Mouse (Mus musculus): ENCODE data around the gene Scube1.

Scube1 gene

DNA sequence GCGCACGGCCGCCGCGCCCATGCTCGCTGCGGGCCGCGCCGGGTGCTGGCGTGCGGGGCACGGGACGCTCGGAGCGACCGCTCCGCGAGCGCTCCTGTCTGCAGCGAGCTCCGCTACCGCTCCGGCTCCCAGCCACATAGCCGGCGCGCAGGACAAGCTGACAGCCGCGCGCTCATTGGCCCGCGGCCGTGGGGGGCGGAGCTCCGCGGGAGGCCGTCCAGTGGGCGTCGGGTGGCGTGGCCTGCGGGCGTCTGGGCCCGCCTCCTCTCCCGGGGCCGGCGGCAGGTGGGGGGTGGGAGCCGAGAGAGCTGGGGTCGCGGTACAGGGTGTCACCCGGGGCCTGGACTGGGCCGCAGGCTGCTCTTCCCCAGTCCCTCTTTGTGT, at the start of gene Scube1:
TSS of gene Scube1 (minus strand) at position 136 of the 384 bp plus-strand sequence.
- in situ Hi-C loops (cut with MboI; ENCODE audit: low pct_unique_long_range_greater_than_20kb in 1 of 2, low sequenced_read_pairs in 2 of 2, unreplicated experiment in 1 of 2): loop anchor here in 1 of 2 experiments (10.0 kb wide), 1 partner anchor 90 kb away; no protein-coding TSS in a partner anchor

GRCm38 (mm10) chr15:83772953-83773352, 48.1 kb upstream of the Scube1 start:
- in situ Hi-C loops (cut with MboI; ENCODE audit: low pct_unique_long_range_greater_than_20kb in 1 of 2, low sequenced_read_pairs in 2 of 2, unreplicated experiment in 1 of 2): loop anchor here in 1 of 2 experiments (25.0 kb wide), 1 partner anchor 289 kb away; the partner anchor contains the start of gene Efcab6

GRCm38 (mm10) chr15:83772460-83772859, 47.6 kb upstream of the Scube1 start:
- in situ Hi-C loops (cut with MboI; ENCODE audit: low pct_unique_long_range_greater_than_20kb in 1 of 2, low sequenced_read_pairs in 2 of 2, unreplicated experiment in 1 of 2): loop anchor here in 1 of 2 experiments (25.0 kb wide), 1 partner anchor 290 kb away; the partner anchor contains the start of gene Efcab6

DNA sequence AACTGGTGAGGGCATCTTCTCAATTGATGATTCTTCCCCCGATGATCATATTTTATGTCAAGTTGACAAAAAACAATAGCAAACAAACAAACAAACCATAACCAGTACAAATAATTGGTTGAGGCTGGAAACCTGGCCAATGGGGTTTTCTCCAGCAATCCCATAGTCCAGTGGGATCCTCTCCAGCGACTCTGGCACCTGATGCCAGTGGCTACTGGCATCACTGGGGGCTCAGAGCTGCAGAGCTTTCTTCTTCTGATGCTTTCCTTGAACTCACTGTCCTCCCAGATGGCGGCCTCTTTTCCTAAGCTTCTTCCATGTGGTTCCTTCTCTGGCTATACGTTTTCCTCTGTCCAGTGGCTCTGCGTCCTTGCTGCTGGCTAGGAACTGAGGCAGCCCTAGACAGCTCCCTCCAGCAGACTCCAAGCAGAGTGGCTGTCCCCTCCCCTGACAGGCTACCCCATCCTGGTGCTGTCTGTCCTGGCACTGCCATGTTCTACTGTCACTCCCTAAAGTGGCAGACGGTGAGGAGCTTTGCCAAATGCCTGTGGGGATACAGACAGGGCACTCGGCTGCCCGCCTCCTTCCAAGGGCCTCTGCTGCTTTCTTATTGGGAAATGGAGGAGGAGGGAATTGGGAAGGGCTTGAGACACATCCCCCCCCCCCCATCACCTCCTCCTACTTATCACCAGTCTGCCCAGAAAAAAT, 46.7 kb upstream of the Scube1 start:
- in situ Hi-C loops (cut with MboI; ENCODE audit: low pct_unique_long_range_greater_than_20kb in 1 of 2, low sequenced_read_pairs in 2 of 2, unreplicated experiment in 1 of 2): loop anchor here in 1 of 2 experiments (25.0 kb wide), 1 partner anchor 291 kb away; the partner anchor contains the start of gene Efcab6

DNA sequence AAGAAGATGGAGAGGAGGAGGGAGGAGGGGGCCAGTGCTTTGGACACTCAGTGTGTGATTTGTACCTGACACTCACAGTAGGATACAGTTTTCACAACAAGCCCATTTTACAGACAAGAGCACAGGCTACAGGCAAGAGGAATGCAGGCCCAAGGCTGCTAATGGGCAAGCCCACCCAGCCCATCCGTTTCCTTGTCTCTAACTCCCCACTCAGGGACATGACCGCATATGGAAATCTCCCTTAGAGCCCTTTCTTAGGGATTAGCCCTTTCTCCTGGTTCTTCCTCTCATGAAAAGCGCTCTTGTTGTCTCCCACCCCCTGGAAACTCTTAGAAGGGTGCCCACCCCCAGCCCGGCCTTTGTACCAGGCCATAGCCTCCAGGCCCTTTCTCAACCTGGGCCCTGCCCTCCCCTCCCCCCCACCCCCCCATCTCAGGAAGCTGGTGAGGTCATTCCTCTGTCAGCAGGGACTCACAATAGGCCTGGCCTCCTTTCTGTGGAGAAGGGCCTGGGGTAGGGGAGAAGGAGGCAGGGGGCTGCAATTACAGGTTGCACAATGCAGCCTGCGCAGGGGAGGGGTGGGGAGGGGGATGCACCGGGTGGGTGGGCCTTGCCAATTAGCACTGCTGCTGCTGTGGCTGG, 40.7 kb upstream of the Scube1 start:
- in situ Hi-C loops (cut with MboI; ENCODE audit: low pct_unique_long_range_greater_than_20kb in 1 of 2, low sequenced_read_pairs in 2 of 2, unreplicated experiment in 1 of 2): loop anchor here (10.0 to 25.0 kb wide), 2 partner anchors 289 to 297 kb away; partner anchors contain the start of gene Efcab6 (in 1 of the 2)

GRCm38 (mm10) chr15:83761512-83761911, 36.7 kb upstream of the Scube1 start:
- in situ Hi-C loops (cut with MboI; ENCODE audit: low pct_unique_long_range_greater_than_20kb in 1 of 2, low sequenced_read_pairs in 2 of 2, unreplicated experiment in 1 of 2): loop anchor here (10.0 to 25.0 kb wide), 2 partner anchors 293 to 301 kb away; partner anchors contain the start of gene Efcab6 (in 1 of the 2)

DNA sequence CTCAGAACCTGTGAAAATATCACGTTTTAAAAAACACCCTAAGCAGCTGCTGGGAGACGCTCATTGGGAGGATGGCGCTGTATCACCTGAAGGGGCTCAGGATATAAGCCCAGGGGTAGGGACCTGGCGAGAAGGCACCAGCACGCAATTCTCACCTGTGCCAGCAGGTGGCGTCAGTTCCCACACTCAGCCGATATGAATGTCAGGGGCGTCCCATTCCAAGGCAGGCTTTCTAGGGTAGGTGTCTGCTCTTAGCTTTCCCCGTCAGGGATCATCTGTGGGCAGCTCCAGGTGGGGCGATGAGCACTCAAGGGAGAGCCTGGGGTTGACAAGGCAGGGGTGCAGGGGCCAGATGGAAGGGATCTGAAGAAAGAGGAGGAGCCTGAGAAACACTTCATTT, 35.9 kb upstream of the Scube1 start:
- in situ Hi-C loops (cut with MboI; ENCODE audit: low pct_unique_long_range_greater_than_20kb in 1 of 2, low sequenced_read_pairs in 2 of 2, unreplicated experiment in 1 of 2): loop anchor here (10.0 to 25.0 kb wide), 2 partner anchors 294 to 302 kb away; partner anchors contain the start of gene Efcab6 (in 1 of the 2)

GRCm38 (mm10) chr15:83758958-83759357, 34.1 kb upstream of the Scube1 start:
- in situ Hi-C loops (cut with MboI; ENCODE audit: low pct_unique_long_range_greater_than_20kb in 1 of 2, low sequenced_read_pairs in 2 of 2, unreplicated experiment in 1 of 2): loop anchor here (10.0 to 25.0 kb wide), 2 partner anchors 124 to 303 kb away; partner anchors contain the start of gene Efcab6 (in 1 of the 2)

DNA sequence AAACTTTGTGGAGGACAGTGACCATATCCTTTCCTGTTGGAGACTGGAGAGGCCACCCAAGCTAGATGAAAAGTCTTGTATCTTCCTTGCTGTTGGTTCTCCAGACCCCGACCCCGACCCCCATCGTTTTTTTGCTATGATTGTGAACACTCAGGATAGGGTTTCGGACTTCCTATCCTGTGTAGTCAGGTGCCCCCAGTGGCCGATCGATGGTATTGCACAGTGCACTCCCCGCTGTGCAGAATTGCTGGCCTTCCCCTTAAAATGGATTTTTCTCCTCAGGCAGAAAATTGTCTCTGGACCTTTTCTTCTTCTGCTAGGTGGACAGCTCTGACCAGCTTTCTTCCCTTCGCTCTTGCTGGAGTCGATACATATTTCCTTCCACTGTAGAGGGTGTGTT, 31.9 kb upstream of the Scube1 start:
- in situ Hi-C loops (cut with MboI; ENCODE audit: low pct_unique_long_range_greater_than_20kb in 1 of 2, low sequenced_read_pairs in 2 of 2, unreplicated experiment in 1 of 2): loop anchor here (10.0 to 25.0 kb wide), 2 partner anchors 122 to 306 kb away; partner anchors contain the start of gene Efcab6 (in 1 of the 2)

- in situ Hi-C loops (cut with MboI; ENCODE audit: low pct_unique_long_range_greater_than_20kb in 1 of 2, low sequenced_read_pairs in 2 of 2, unreplicated experiment in 1 of 2): no loop called here
These were observed 24.6 kb upstream of the Scube1 start for GRCm38 (mm10) chr15:83749436-83749835.

DNA sequence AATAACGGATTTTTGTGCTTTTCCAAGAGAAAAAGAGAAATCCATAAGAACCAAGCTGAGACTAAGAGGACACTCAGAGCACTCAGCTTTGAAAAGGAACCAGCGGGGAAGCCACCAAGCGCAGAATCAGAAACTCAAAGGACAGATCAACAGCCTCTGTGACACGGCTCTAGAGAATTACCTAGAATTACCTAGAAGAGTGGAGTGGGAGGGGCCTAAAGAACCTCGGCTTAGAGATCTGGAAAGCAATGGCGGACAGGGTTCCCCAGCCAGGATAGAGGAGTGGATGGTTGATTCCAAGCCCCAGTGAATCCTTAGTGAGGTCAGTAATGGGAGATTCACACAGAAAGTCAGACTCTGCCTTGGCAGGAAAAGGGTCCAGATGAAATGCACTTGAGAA, 24.2 kb upstream of the Scube1 start:
- in situ Hi-C loops (cut with MboI; ENCODE audit: low pct_unique_long_range_greater_than_20kb in 1 of 2, low sequenced_read_pairs in 2 of 2, unreplicated experiment in 1 of 2): no loop called here

DNA sequence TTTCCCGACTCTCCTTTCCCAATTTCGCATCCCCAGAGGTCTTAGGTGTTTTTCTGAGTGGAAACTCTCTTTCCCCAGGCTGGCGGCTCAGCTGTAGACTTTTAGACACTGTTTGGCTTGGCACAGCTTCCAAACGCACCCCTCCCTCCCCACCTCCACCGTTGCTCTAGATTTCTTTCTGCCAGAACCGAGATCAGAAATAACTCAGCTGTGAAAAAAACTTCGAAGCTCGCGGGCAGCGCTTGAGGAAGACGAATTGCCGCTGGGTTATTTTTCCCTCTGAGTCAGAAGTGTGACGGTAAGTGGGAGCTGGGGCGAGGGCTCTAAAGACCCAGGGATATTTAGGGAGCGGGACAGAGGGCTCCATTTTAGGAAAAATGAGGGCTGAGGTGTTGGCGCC, 21.5 kb upstream of the Scube1 start:
- in situ Hi-C loops (cut with MboI; ENCODE audit: low pct_unique_long_range_greater_than_20kb in 1 of 2, low sequenced_read_pairs in 2 of 2, unreplicated experiment in 1 of 2): no loop called here

DNA sequence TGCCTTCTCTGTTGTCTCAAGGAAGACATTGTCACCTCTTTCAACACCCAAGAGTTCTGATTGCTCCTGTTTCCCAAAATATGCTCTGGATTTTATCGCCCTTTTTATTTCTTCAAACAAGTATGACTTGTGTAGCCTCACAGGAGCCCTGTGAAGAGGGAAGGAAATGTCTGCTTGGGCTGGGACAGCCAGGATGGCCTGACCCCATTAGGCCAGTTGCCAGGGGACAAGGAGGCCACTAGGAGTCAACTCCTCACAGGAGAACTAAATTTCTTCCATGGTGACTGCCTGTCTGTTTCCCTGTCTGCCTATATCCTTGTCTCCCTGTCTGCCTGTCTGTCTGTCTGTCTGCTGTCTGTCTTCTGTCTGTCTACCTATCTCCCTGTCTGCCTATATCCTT, 17.2 kb upstream of the Scube1 start:
- in situ Hi-C loops (cut with MboI; ENCODE audit: low pct_unique_long_range_greater_than_20kb in 1 of 2, low sequenced_read_pairs in 2 of 2, unreplicated experiment in 1 of 2): no loop called here

DNA sequence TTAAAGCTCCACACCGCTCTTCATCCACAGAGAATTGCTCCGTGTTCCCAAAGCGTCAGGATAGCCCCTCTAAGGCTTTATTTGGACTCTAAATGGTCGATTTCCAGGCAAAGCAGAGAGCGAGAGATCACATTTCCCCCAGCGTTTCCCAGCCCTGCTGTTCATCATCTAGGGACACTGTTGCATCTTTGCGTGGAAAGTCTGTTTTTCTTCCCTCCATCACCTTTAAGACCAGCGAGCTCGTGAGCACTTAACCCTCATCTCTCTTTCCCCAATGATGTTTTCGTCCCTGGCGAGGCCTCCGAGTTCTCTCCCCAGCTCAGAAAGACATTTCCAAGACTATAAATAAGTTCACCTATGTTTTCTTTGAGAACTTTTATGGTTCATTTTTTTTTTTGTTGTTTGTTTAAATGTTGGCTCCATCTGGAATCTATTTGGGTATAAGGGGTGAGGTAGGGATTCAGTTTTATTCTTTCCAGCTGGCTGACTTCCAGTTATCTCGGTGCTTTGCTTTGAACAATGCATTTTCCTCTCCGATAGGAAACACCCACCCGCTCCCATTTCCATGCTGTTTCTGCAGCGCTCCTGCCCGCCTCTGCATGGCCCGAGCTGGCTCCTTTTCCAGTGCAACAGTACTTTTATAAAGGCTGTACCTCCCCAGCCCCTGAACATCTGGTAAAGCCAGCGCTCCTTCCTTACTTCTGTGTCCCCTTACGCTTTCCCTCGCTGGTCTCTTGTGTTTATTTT, 16.0 kb upstream of the Scube1 start:
- in situ Hi-C loops (cut with MboI; ENCODE audit: low pct_unique_long_range_greater_than_20kb in 1 of 2, low sequenced_read_pairs in 2 of 2, unreplicated experiment in 1 of 2): no loop called here

- in situ Hi-C loops (cut with MboI; ENCODE audit: low pct_unique_long_range_greater_than_20kb in 1 of 2, low sequenced_read_pairs in 2 of 2, unreplicated experiment in 1 of 2): loop anchor here in 1 of 2 experiments (10.0 kb wide), 1 partner anchor 93 kb away; no protein-coding TSS in a partner anchor
These were observed 2.8 kb upstream of the Scube1 start for GRCm38 (mm10) chr15:83727626-83728025.

DNA sequence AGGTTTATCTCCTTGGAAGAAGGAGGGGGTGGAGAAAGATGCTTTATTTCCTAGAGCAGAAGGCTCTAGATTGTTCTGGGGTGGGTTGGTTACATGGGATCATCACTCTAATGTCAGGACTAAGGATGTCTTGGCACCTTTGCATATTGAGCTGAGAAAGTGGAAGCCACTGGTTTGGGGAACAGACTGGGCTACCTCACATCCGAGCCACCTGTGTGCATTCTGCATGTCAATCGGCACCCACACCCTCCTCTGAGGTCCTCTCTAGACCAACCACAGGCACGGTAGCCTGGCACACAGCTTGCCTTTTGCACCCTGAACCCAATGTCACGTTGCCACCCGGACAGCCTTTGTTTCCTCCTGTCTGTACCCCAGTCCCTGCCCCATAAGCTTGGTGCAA, 1.9 kb upstream of the Scube1 start:
- in situ Hi-C loops (cut with MboI; ENCODE audit: low pct_unique_long_range_greater_than_20kb in 1 of 2, low sequenced_read_pairs in 2 of 2, unreplicated experiment in 1 of 2): loop anchor here in 1 of 2 experiments (10.0 kb wide), 1 partner anchor 92 kb away; no protein-coding TSS in a partner anchor

GRCm38 (mm10) chr15:83725556-83726200, 857 bp upstream of the Scube1 start:
- in situ Hi-C loops (cut with MboI; ENCODE audit: low pct_unique_long_range_greater_than_20kb in 1 of 2, low sequenced_read_pairs in 2 of 2, unreplicated experiment in 1 of 2): loop anchor here in 1 of 2 experiments (10.0 kb wide), 1 partner anchor 91 kb away; no protein-coding TSS in a partner anchor

Measured in mouse embryonic stem cell (cell line).